Mouse (Mus musculus) MEL (cell line): ENCODE data around the gene Als2cl. TPM values are rescaled to one million over a fixed set of nuclear protein-coding genes. Genes with fewer than 3 reads are reported as not detected.

Experiments
- DNase-seq: peaks from one replicate; pipeline ENCODE4 v3.0.0; 2011; ENCODE audit warnings: low read depth, low spot score
- H3K27ac ChIP-seq: 2 replicates; pipeline ENCODE4 v1.5.1; 2012; ENCODE audit warnings: low read depth, mild to moderate bottlenecking, control low read depth, low read length, moderate library complexity; ENCODE audit not compliant: control insufficient read depth
- H3K27me3 ChIP-seq, 2 experiments: fragments of 150-350 bp in 1 of 2; sonication (generic) in 1 of 2; 2 replicates each; pipeline ENCODE4 v1.6.1; 2012; ENCODE audit warnings: low read length in 2 of 2, mild to moderate bottlenecking in 2 of 2, improper control_type of control experiment in 1 of 2, moderate library complexity in 1 of 2; ENCODE audit not compliant: insufficient read depth in 2 of 2, control insufficient read depth in 1 of 2
- H3K36me3 ChIP-seq, 2 experiments: 2 replicates each; pipeline ENCODE4 v1.6.1; 2012 to 2014; ENCODE audit warnings: low read length in 2 of 2, improper control_type of control experiment in 1 of 2, inconsistent platforms in 1 of 2, mild to moderate bottlenecking in 1 of 2; ENCODE audit not compliant: insufficient read depth in 2 of 2, control insufficient read depth in 1 of 2
- H3K4me1 ChIP-seq, 2 experiments: fragments of 150-350 bp in 1 of 2; sonication (generic) in 1 of 2; 2 replicates each; pipeline ENCODE4 v1.6.1; 2012; ENCODE audit warnings: low read length in 2 of 2, improper control_type of control experiment in 1 of 2, mild to moderate bottlenecking in 1 of 2; ENCODE audit not compliant: insufficient read depth in 2 of 2, control insufficient read depth in 1 of 2
- H3K4me3 ChIP-seq, 2 experiments: fragments of 150-350 bp in 1 of 2; sonication (generic) in 1 of 2; 2 replicates each; pipeline ENCODE4 v1.5.1; 2012; ENCODE audit warnings: low read depth in 2 of 2, low read length in 2 of 2, mild to moderate bottlenecking in 2 of 2, moderate library complexity in 2 of 2, control low read depth in 1 of 2, improper control_type of control experiment in 1 of 2; ENCODE audit not compliant: control insufficient read depth in 1 of 2, insufficient read depth in 1 of 2
- H3K79me2 ChIP-seq: 2 replicates; pipeline ENCODE4 v1.6.1; 2012; ENCODE audit warnings: mild to moderate bottlenecking, low read length, moderate library complexity; ENCODE audit not compliant: control insufficient read depth, poor library complexity, insufficient read depth
- H3K9ac ChIP-seq: 2 replicates; pipeline ENCODE4 v1.6.1; 2012; ENCODE audit warnings: low read depth, mild to moderate bottlenecking, control low read depth, low read length, moderate library complexity; ENCODE audit not compliant: control insufficient read depth, poor library complexity, severe bottlenecking
- H3K9me3 ChIP-seq: fragments of 150-350 bp; sonication (generic); replicated peaks from 2 replicates; pipeline ENCODE4 v1.6.1; 2012; ENCODE audit warnings: mild to moderate bottlenecking, low read length, improper control_type of control experiment, moderate library complexity; ENCODE audit not compliant: insufficient read depth
- BHLHE40 ChIP-seq: IDR thresholded peaks from 2 replicates; pipeline ENCODE4 v1.6.1; 2012; ENCODE audit warnings: low read depth, mild to moderate bottlenecking, inconsistent platforms, low read length, improper control_type of control experiment, borderline replicate concordance
- CHD1 ChIP-seq: IDR thresholded peaks from 2 replicates; pipeline ENCODE4 v1.6.1; 2012; ENCODE audit warnings: low read depth, mild to moderate bottlenecking, inconsistent platforms, low read length, improper control_type of control experiment
- CHD2 ChIP-seq: IDR thresholded peaks from 2 replicates; pipeline ENCODE4 v1.6.1; 2011; ENCODE audit warnings: low read length, improper control_type of control experiment
- EP300 ChIP-seq, 2 experiments: IDR thresholded peaks; 2 replicates each; pipeline ENCODE4 v1.6.1; 2011; ENCODE audit warnings: improper control_type of control experiment in 2 of 2, low read length in 2 of 2, low read depth in 1 of 2, mild to moderate bottlenecking in 1 of 2
- ETS1 ChIP-seq: IDR thresholded peaks from 2 replicates; pipeline ENCODE4 v1.6.1; 2012; ENCODE audit warnings: low read depth, mild to moderate bottlenecking, inconsistent platforms, low read length, improper control_type of control experiment, moderate library complexity
- GABPA ChIP-seq: IDR thresholded peaks from 2 replicates; pipeline ENCODE4 v1.6.1; 2012; ENCODE audit warnings: low read depth, mild to moderate bottlenecking, inconsistent platforms, low read length, improper control_type of control experiment, moderate library complexity
- HCFC1 ChIP-seq: IDR thresholded peaks from 2 replicates; pipeline ENCODE4 v1.6.1; 2012; ENCODE audit warnings: low read depth, mild to moderate bottlenecking, inconsistent platforms, low read length, improper control_type of control experiment, moderate library complexity
- JUND ChIP-seq: IDR thresholded peaks from 2 replicates; pipeline ENCODE4 v1.6.1; 2011; ENCODE audit warnings: low read depth, mild to moderate bottlenecking, improper control_type of control experiment, low read length
- KAT2A ChIP-seq: conservative IDR thresholded peaks from 2 replicates; pipeline ENCODE4 v1.6.1; 2012; ENCODE audit warnings: low read depth, low read length, improper control_type of control experiment, inconsistent platforms
- MAFK ChIP-seq: IDR thresholded peaks from 2 replicates; pipeline ENCODE4 v1.6.1; 2011; ENCODE audit warnings: low read depth, mild to moderate bottlenecking, low read length, improper control_type of control experiment, borderline replicate concordance
- MAX ChIP-seq: IDR thresholded peaks from 2 replicates; pipeline ENCODE4 v1.6.1; 2011; ENCODE audit warnings: low read length, improper control_type of control experiment
- MAZ ChIP-seq: IDR thresholded peaks from 2 replicates; pipeline ENCODE4 v1.6.1; 2012; ENCODE audit warnings: low read depth, mild to moderate bottlenecking, inconsistent platforms, low read length, improper control_type of control experiment
- MEF2A ChIP-seq: IDR thresholded peaks from 2 replicates; pipeline ENCODE4 v1.6.1; 2014; ENCODE audit warnings: low read depth, mild to moderate bottlenecking, inconsistent platforms, low read length, improper control_type of control experiment; ENCODE audit not compliant: poor library complexity, insufficient replicate concordance, severe bottlenecking; ENCODE audit errors: extremely low read depth
- MYC ChIP-seq: IDR thresholded peaks from 2 replicates; pipeline ENCODE4 v1.6.1; 2011; ENCODE audit warnings: low read depth, mild to moderate bottlenecking, low read length, improper control_type of control experiment, moderate library complexity
- NELFE ChIP-seq: IDR thresholded peaks from 2 replicates; pipeline ENCODE4 v1.6.1; 2011; ENCODE audit warnings: low read depth, low read length, improper control_type of control experiment
- NRF1 ChIP-seq: IDR thresholded peaks from 2 replicates; pipeline ENCODE4 v1.6.1; 2014; ENCODE audit warnings: low read depth, mild to moderate bottlenecking, inconsistent platforms, low read length, improper control_type of control experiment, moderate library complexity; ENCODE audit not compliant: poor library complexity, insufficient read depth, severe bottlenecking
- POLR2A ChIP-seq, 2 experiments: IDR thresholded peaks; 2 replicates each; pipeline ENCODE4 v1.6.1; 2011 to 2012; ENCODE audit warnings: low read length in 2 of 2, mild to moderate bottlenecking in 2 of 2, control low read depth in 1 of 2, improper control_type of control experiment in 1 of 2, low read depth in 1 of 2, moderate library complexity in 1 of 2; ENCODE audit not compliant: control insufficient read depth in 1 of 2, insufficient read depth in 1 of 2, poor library complexity in 1 of 2
- RAD21 ChIP-seq: IDR thresholded peaks from 2 replicates; pipeline ENCODE4 v1.6.1; 2011; ENCODE audit warnings: mild to moderate bottlenecking, low read depth, low read length, improper control_type of control experiment
- RCOR1 ChIP-seq: IDR thresholded peaks from 2 replicates; pipeline ENCODE4 v1.6.1; 2012; ENCODE audit warnings: low read depth, mild to moderate bottlenecking, inconsistent platforms, low read length, improper control_type of control experiment
- SIN3A ChIP-seq: IDR thresholded peaks from 2 replicates; pipeline ENCODE4 v1.6.1; 2012; ENCODE audit warnings: low read length, improper control_type of control experiment, inconsistent platforms
- TCF12 ChIP-seq: IDR thresholded peaks from 2 replicates; pipeline ENCODE4 v1.6.1; 2014; ENCODE audit warnings: low read depth, mild to moderate bottlenecking, inconsistent platforms, low read length, improper control_type of control experiment, moderate library complexity
- UBTF ChIP-seq: IDR thresholded peaks from 2 replicates; pipeline ENCODE4 v1.6.1; 2012; ENCODE audit warnings: low read depth, mild to moderate bottlenecking, inconsistent platforms, low read length, improper control_type of control experiment, moderate library complexity, borderline replicate concordance; ENCODE audit not compliant: insufficient read depth
- USF1 ChIP-seq: IDR thresholded peaks from 2 replicates; pipeline ENCODE4 v1.6.1; 2014; ENCODE audit warnings: low read depth, mild to moderate bottlenecking, inconsistent platforms, low read length, improper control_type of control experiment, moderate library complexity
- ZNF384 ChIP-seq: IDR thresholded peaks from 2 replicates; pipeline ENCODE4 v1.6.1; 2012; ENCODE audit warnings: low read depth, mild to moderate bottlenecking, inconsistent platforms, low read length, improper control_type of control experiment
- polyA plus RNA-seq, 2 experiments: library from polyadenylated mRNA; stranded (reverse) in 1 of 2; unstranded in 1 of 2; fragments of >175 nt in 1 of 2; fragments of >200 nt in 1 of 2; gene quantifications; 2 replicates each; pipeline versions ENCODE4 v1.2.1 to v1.2.4; 2012; ENCODE audit warnings: low replicate concordance in 2 of 2, low read depth in 1 of 2; ENCODE audit not compliant: insufficient read length in 2 of 2, insufficient read depth in 1 of 2, missing spikeins in 1 of 2
- total RNA-seq: library from RNA; depleted of rRNA; stranded (reverse); fragments of 300-350 nt; gene quantifications from 2 replicates; pipeline ENCODE4 v1.2.3, GENCODE M21; 2012

Gene Als2cl
- total and polyA plus RNA-seq, 3 experiments: 0.21 TPM; not detected in 2

GRCm38 (mm10) chr9:110891077-110891828 lies 11.6 kb downstream of the Als2cl start:
- Histone ChIP-seq H3K4me1 (no peaks in the 10 kb centered on the region), H3K4me3 (no peak overlapping the region), H3K79me2 (no peaks in the 10 kb centered on the region), H3K36me3 (no peaks in the 10 kb centered on the region), H3K27ac (no peak overlapping the region), H3K9ac (no peak overlapping the region), H3K27me3 (no peaks in the 10 kb centered on the region), H3K9me3 (no peaks in the 10 kb centered on the region)
- no peak for DNase-seq
- TF ChIP-seq ZNF384 (no peak), MAZ (no peak), NRF1 (no peak), ETS1 (no peak), TCF12 (no peak), MEF2A (no peak)

- TF ChIP-seq NELFE (no peak), JUND (no peak), CHD1 (no peak), CHD2 (no peak), HCFC1 (no peak), EP300 (IDR thresholded peaks at IDR 0.05; ENCODE audit: low read depth in 1 of 2, low read length in 2 of 2) (no peak), UBTF (no peak), TCF12 (no peak), MAX (no peak), MYC (no peak), KAT2A (no peak), POLR2A (IDR thresholded peaks at IDR 0.05; ENCODE audit: control insufficient read depth in 1 of 2, insufficient read depth in 1 of 2, low read depth in 1 of 2, low read length in 2 of 2, poor library complexity in 1 of 2) (no peak), MAFK (no peak), BHLHE40 (no peak), RCOR1 (no peak), GABPA (no peak), SIN3A (no peak), USF1 (no peak), MEF2A (no peak), RAD21 (no peak)
- Histone ChIP-seq H3K9me3 (no peaks in the 10 kb centered on the region), H3K27ac (no peak overlapping the region), H3K4me1 (no peaks in the 10 kb centered on the region), H3K79me2 (no peaks in the 10 kb centered on the region), H3K36me3 (no peaks in the 10 kb centered on the region), H3K27me3 (no peaks in the 10 kb centered on the region), H3K4me3 (no peak overlapping the region), H3K9ac (no peak overlapping the region)
- no peak for DNase-seq
These were observed 12.9 kb downstream of the Als2cl start for GRCm38 (mm10) chr9:110892552-110892951.
